Mouse (Mus musculus) stomach, postnatal 0 days (tissue): Measurements from ENCODE around the gene Arl8a. TPM values are rescaled to one million over a fixed set of nuclear protein-coding genes. Genes with fewer than 3 reads are reported as not detected.

Experiments
- ATAC-seq: fragments of 200-750 bp; cut with Nextera tagmentation; 2 replicates; pipeline ENCODE4 v1.8.0; 2017; ENCODE audit not compliant: low FRiP score, low TSS enrichment
- DNase-seq: peaks from one replicate; pipeline ENCODE4 v3.0.0-alpha.2; 2016; ENCODE audit warnings: low spot score
- H3K27ac ChIP-seq: fragments of 300-500 bp; sonication (generic); replicated peaks from 2 replicates; pipeline ENCODE4 v1.5.1; 2014; ENCODE audit warnings: mild to moderate bottlenecking, control low read depth
- H3K27me3 ChIP-seq: fragments of 300-500 bp; sonication (generic); 2 replicates; pipeline ENCODE4 v1.6.1; 2014; ENCODE audit warnings: low read length; ENCODE audit not compliant: control insufficient read depth, insufficient read depth
- H3K36me3 ChIP-seq: fragments of 300-500 bp; sonication (generic); 2 replicates; pipeline ENCODE4 v1.6.1; 2014; ENCODE audit warnings: low read length, mixed read lengths; ENCODE audit not compliant: control insufficient read depth, insufficient read depth
- H3K4me1 ChIP-seq: fragments of 300-500 bp; sonication (generic); replicated peaks from 2 replicates; pipeline ENCODE4 v1.6.1; 2014; ENCODE audit warnings: antibody characterized with exemption; ENCODE audit not compliant: control insufficient read depth, insufficient read depth
- H3K4me2 ChIP-seq: fragments of 300-500 bp; sonication (generic); replicated peaks from 2 replicates; pipeline ENCODE4 v1.6.1; 2014; ENCODE audit warnings: low read depth, mild to moderate bottlenecking, control low read depth, moderate library complexity
- H3K4me3 ChIP-seq: fragments of 300-500 bp; sonication (generic); 2 replicates; pipeline ENCODE4 v1.5.1; 2014; ENCODE audit warnings: low read depth, low read length, control low read depth
- H3K9ac ChIP-seq: fragments of 300-500 bp; sonication (generic); 2 replicates; pipeline ENCODE4 v1.6.1; 2014; ENCODE audit warnings: mild to moderate bottlenecking, low read length, control low read depth, mixed read lengths
- H3K9me3 ChIP-seq: fragments of 300-500 bp; sonication (generic); 2 replicates; pipeline ENCODE4 v1.6.1; 2016; ENCODE audit warnings: low read length; ENCODE audit not compliant: control insufficient read depth
- CTCF ChIP-seq: IDR thresholded peaks from 2 replicates; pipeline ENCODE4 v1.5.1; 2016; ENCODE audit warnings: antibody characterized with exemption, low read depth, mild to moderate bottlenecking, moderate library complexity
- EP300 ChIP-seq: optimal IDR thresholded peaks from 2 replicates; pipeline ENCODE3; 2016; ENCODE audit warnings: antibody characterized with exemption
- WGBS: fragments of 180-500 bp; shearing (Covaris S2); extraction: QIAGEN DNeasy Blood & Tissue Kit; methylation state at CpG from one replicate; pipeline ENCODE4 v1.1.7; 2014; 5-methylcytosine and 5-hydroxymethylcytosine counted together
- polyA plus RNA-seq: library from polyadenylated mRNA; unstranded; fragments of >200 nt; fragmentation: Nextera tagmentation; extraction: Ambion mirVana; gene quantifications from 2 replicates; pipeline ENCODE4 v1.2.1, GENCODE M21; 2015

Arl8a gene
- polyA plus RNA-seq, 1 experiment from 2014 or later, result 42.2 TPM

- no peak for TF ChIP-seq EP300
- TF ChIP-seq CTCF, result no peak
Measured at GRCm38 (mm10) chr1:135159556-135160123, 13.0 kb downstream of the Arl8a start.

GRCm38 (mm10) chr1:135160411-135161050, 13.9 kb downstream of the Arl8a start:
- ATAC-seq (no peak), DNase-seq (peak; percentile 12)
- 84% methylated on average over 13 of the region's 13 CpGs for WGBS

More at GRCm38 (mm10) chr1:135159556-135160123, 13.0 kb downstream of the Arl8a start:
- Histone ChIP-seq H3K36me3 (peaks cover 3% of the 10 kb centered on the region; the same call in 1 of the 2 replicates), H3K4me2 (no peak overlapping the region), H3K9ac (no peak overlapping the region), H3K4me1 (no peaks in the 10 kb centered on the region), H3K4me3 (no peak overlapping the region), H3K9me3 (no peaks in the 10 kb centered on the region), H3K27me3 (no peaks in the 10 kb centered on the region), H3K27ac (no peak overlapping the region)
- no peak for DNase-seq
- no peak for ATAC-seq
- 68% methylated on average over 11 of the region's 11 CpGs for WGBS

GRCm38 (mm10) chr1:135162720-135163119, 16.1 kb downstream of the Arl8a start:
- H3K4me1 ChIP-seq, result no peaks in the 10 kb centered on the region
- no peak for ATAC-seq

More at GRCm38 (mm10) chr1:135160411-135161050, 13.9 kb downstream of the Arl8a start:
- H3K27me3 ChIP-seq, result no peaks in the 10 kb centered on the region
- no peaks in the 10 kb centered on the region; the same call in 1 of the 2 replicates for H3K36me3 ChIP-seq
- H3K27ac ChIP-seq, result no peak overlapping the region
- H3K4me3 ChIP-seq, result no peak overlapping the region
- no peaks in the 10 kb centered on the region for H3K9me3 ChIP-seq
- TF ChIP-seq CTCF (no peak), EP300 (no peak)
- H3K4me1 ChIP-seq, result no peaks in the 10 kb centered on the region
- no peak overlapping the region for H3K9ac ChIP-seq
- H3K4me2 ChIP-seq, result no peak overlapping the region

GRCm38 (mm10) chr1:135167435-135167834, 20.8 kb downstream of the Arl8a start, which contains the start of gene Gpr37l1:
TSS of gene Gpr37l1 (minus strand) at chr1:135167681.
- ATAC-seq (peak; percentile 33; the same call in 1 of the 2 replicates), DNase-seq (no peak)
- H3K27me3 ChIP-seq, result no peaks in the 10 kb centered on the region
- no peak within 1 kb of the TSS for H3K4me2 ChIP-seq
- no peaks in the 10 kb centered on the region for H3K9me3 ChIP-seq
- no peak within 1 kb of the TSS for H3K27ac ChIP-seq
- no peaks in the 10 kb centered on the region for H3K4me1 ChIP-seq
- no peaks in the 10 kb centered on the region for H3K36me3 ChIP-seq
- WGBS, result 72% methylated on average over 11 of the region's 11 CpGs
- TF ChIP-seq EP300 (no peak), CTCF (peak; percentile 44)
- H3K4me3 ChIP-seq, result no peak within 1 kb of the TSS
- no peak within 1 kb of the TSS for H3K9ac ChIP-seq

More at GRCm38 (mm10) chr1:135162720-135163119, 16.1 kb downstream of the Arl8a start:
- Histone ChIP-seq H3K9ac (no peak overlapping the region), H3K9me3 (no peaks in the 10 kb centered on the region), H3K27me3 (no peaks in the 10 kb centered on the region), H3K4me2 (no peak overlapping the region), H3K4me3 (no peak overlapping the region), H3K36me3 (no peaks in the 10 kb centered on the region), H3K27ac (no peak overlapping the region)
- peak; percentile 14 for DNase-seq
- WGBS, result 69% methylated on average over 6 of the region's 6 CpGs
- no peak for TF ChIP-seq CTCF
- no peak for TF ChIP-seq EP300

GRCm38 (mm10) chr1:135168453-135169200, 22.0 kb downstream of the Arl8a start:
- Histone ChIP-seq H3K9ac (no peak overlapping the region), H3K4me2 (no peak overlapping the region), H3K27me3 (no peaks in the 10 kb centered on the region), H3K27ac (no peak overlapping the region), H3K4me1 (no peaks in the 10 kb centered on the region), H3K4me3 (no peak overlapping the region), H3K9me3 (no peaks in the 10 kb centered on the region), H3K36me3 (no peaks in the 10 kb centered on the region)
- 86% methylated on average over 10 of the region's 10 CpGs for WGBS
- no peak for ATAC-seq
- no peak for DNase-seq
- TF ChIP-seq CTCF (no peak), EP300 (no peak)
